Mouse (Mus musculus) embryonic fibroblast, embryonic 13.5 days (primary cell): Measurements from ENCODE around the gene Stradb. TPM values are rescaled to one million over a fixed set of nuclear protein-coding genes. Genes with fewer than 3 reads are reported as not detected.
"Not testable (repeated sequence)": the region's sequence is repeated elsewhere in the genome, so short reads cannot be mapped to it uniquely, and the experiment has no call there.

Experiments used
- H3K27ac ChIP-seq: 2 replicates; pipeline ENCODE4 v1.5.1; 2012; ENCODE audit warnings: low read length, control low read depth, inconsistent platforms; ENCODE audit not compliant: insufficient read depth
- H3K4me1 ChIP-seq: 2 replicates; pipeline ENCODE4 v1.6.1; 2011; ENCODE audit warnings: low read length; ENCODE audit not compliant: control insufficient read depth, insufficient read depth
- H3K4me3 ChIP-seq: 2 replicates; pipeline ENCODE4 v1.5.1; 2011; ENCODE audit warnings: mild to moderate bottlenecking, control low read depth, low read length; ENCODE audit not compliant: insufficient read depth
- CTCF ChIP-seq: IDR thresholded peaks from 2 replicates; pipeline ENCODE4 v1.5.1; 2011; ENCODE audit warnings: mild to moderate bottlenecking, control low read depth, low read length, moderate library complexity, borderline replicate concordance; ENCODE audit not compliant: insufficient read depth
- POLR2A ChIP-seq: IDR thresholded peaks from 2 replicates; pipeline ENCODE4 v1.6.1; 2011; ENCODE audit warnings: low read depth, mild to moderate bottlenecking, control low read depth, low read length, moderate library complexity
- polyA plus RNA-seq: library from polyadenylated mRNA; stranded (reverse); fragments of >200 nt; gene quantifications from 2 replicates; pipeline ENCODE4 v1.2.4, GENCODE M21; 2011; ENCODE audit warnings: low read depth; ENCODE audit not compliant: missing spikeins, insufficient read length

Stradb gene
- polyA plus RNA-seq, 1 experiment = 16.8 TPM

DNA sequence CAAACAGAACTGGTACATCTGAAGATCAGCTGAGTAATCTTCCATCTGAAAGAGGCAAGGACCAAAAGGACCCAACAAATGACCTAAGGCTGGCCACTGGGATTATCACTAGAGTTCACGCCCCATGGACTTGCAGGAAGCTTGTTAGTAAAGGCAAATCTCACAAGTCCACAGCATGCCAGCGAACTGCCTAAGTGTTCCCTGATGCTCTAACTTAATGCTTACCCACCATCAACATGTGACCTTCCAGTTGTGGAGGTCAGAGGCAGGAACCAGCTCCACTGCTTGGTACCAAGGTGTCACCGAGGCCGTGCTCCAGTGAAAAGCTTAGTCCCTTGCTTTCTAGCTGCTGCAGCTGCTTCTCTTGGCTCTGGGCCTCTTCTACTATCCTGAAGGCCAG lies 21.5 kb upstream of the Stradb start:
- H3K4me1 ChIP-seq = peaks cover 21% of the 10 kb centered on the region
- no peak for TF ChIP-seq POLR2A
- no peak for TF ChIP-seq CTCF
- H3K4me3 ChIP-seq = no peak overlapping the region
- peak overlapping the region; percentile 22; the same call in 1 of the 2 replicates for H3K27ac ChIP-seq

DNA sequence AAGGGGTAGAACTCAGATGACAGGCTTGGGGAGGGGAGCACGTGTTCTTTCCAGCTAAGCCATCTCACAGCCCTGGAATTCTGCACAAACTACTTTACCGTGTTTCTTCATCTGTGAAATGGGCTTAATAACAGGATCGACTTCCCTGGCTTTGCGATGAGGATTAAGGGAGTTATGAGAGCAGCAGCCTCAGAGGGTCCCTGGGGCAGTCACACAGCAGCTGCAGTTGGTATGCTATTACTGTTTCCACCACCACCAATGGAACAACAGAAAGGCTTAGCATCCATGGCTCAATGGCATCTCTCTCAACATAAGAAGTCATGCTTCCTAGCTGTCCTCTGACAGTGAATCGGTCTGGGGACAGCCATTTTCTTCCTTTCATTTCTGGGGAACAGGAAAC lies 20.8 kb upstream of the Stradb start:
- H3K4me1 ChIP-seq = peaks cover 21% of the 10 kb centered on the region
- H3K4me3 ChIP-seq = no peak overlapping the region
- TF ChIP-seq CTCF (no peak), POLR2A (no peak)
- peak overlapping the region; percentile 70 for H3K27ac ChIP-seq

DNA sequence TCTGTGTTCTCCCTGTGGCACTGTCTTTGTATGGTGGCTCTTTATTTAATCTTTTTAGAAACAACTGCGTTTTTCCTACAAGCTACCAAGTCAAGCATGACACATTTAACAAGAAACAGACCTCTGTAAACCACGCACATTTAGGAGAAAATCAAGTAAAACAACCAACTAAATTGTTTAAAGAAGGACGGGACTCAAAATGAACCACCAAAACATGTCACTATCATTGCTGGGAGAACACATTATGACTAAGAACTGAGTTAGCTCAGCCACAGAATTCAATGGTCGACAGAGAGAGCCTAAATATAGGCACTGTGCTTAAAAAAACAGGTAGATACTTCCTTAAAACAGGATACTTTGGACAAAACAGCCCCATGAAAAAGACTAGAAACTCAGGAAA lies 20.3 kb upstream of the Stradb start:
- Histone ChIP-seq H3K4me1 (peaks cover 21% of the 10 kb centered on the region), H3K4me3 (no peak overlapping the region), H3K27ac (peak overlapping the region; percentile 70)
- TF ChIP-seq CTCF (no peak), POLR2A (no peak)

DNA sequence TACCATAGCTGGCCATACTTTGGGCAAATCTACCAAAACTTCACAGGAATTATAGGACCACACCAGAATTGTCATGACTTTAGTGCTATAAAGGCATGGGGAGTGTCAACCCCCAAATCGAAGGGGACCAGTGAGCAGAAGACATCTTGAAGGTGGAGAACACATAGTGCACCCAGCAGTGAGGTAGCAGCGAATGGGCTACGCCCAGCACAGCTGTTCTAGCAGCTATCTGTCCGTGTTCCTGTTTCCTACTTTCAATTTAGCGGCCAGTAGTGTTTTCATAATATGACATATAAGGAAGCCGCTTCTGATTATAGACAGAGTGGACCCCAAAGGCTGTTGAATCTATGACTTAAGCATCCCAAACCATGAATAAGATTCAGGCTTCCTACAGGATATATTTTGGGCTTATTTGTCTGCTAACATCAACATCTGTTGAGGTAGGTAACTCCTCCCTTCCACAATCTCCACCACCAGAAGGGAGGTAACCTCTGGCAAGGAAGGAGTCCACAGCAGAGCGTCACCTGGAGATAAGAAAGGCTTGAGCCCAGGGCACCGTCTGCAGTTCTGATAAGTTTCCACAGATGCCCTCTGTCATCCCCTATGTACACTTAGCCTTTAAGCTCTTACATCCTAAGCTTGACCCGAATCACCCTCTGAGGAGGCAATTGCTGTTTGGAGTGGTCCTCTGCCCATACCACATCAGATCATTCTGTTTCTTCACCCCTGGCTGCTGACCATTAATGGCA lies 19.5 kb upstream of the Stradb start:
- TF ChIP-seq POLR2A = no peak
- TF ChIP-seq CTCF = no peak
- H3K4me1 ChIP-seq = peaks cover 21% of the 10 kb centered on the region
- H3K4me3 ChIP-seq = no peak overlapping the region
- H3K27ac ChIP-seq = peak overlapping the region; percentile 60; the same call in 1 of the 2 replicates

DNA sequence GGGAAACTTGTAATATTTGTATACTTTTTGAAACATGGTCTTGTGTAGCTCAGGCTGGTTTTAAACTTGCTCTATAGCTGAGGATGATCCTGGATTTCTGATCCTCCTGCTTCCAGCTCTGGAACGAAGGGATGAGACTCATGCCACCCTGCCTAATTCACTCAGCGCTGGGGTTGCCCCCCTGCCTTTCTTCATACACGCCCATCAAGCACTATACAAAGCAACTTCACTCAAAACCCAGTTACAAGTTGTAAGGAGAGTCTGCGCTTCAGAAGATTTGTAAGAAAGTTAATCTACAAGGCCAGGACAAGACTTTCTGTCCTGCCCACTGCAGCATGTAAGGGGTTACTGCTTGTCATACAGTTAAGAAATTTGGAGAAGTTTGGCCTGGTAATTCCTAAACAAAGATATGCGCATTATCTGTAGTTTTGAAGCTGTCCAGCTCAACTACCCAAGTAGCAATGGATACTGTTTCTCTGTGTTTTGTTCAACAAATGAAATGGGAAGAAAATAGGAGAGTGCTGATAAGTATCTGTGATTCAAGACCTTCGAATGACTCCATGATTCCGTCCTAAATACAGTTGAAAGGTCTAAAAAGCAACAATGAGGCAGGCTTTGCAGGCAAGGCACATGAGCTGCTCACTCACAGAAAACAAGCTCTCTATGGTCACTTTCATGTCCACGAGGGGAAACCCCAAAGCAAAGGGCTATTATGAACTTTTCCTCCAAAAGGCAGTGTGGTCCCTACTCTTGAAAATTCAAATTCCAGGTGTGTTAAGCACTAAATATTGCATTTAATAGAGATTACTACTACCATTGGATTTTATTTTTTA lies 18.5 kb upstream of the Stradb start:
- Histone ChIP-seq H3K4me1 (peaks cover 21% of the 10 kb centered on the region), H3K27ac (no peak overlapping the region), H3K4me3 (no peak overlapping the region)
- no peak for TF ChIP-seq POLR2A
- no peak for TF ChIP-seq CTCF

DNA sequence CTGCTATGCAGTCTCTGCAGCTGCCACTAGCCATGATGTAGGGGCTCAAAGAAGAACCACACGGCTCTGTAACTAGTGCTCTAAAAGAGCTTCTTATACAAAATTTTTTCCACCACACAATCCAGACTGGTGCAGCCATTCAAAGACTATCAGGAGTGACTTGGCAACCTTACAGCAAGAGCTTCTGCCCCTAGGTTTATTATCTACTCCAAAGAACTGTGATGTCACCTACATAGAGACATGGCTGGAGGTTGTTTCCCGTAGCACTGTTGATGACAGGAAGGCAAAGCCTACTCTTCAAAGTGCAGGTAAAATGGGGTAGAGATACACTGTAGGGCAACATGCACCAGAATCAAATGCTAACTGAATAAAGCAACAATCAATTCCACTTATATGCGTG lies 17.6 kb upstream of the Stradb start:
- H3K27ac ChIP-seq = no peak overlapping the region
- H3K4me1 ChIP-seq = peaks cover 18% of the 10 kb centered on the region
- TF ChIP-seq CTCF (no peak), POLR2A (no peak)

DNA sequence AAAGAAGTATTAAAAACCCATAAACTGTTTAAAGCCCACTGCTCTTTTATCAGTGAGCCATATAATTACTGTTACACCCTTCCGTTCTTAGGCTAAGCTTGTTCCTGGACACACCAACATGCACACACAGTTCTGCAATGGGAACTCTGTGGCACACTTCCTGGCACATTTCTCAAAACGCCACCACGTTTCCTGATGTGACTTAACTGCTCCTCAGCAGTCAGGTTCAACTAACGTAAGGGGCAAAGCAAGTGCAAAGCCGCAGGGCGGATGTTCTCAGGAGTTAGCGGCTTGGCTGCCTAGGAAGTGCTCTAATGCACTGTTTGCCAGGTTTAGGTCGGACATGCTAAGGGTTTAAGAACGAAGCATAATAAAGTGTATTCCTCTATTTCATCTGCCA lies 17.1 kb upstream of the Stradb start:
- peaks cover 18% of the 10 kb centered on the region for H3K4me1 ChIP-seq

More for the DNA sequence above, 17.6 kb upstream of the Stradb start:
- H3K4me3 ChIP-seq = no peak overlapping the region

DNA sequence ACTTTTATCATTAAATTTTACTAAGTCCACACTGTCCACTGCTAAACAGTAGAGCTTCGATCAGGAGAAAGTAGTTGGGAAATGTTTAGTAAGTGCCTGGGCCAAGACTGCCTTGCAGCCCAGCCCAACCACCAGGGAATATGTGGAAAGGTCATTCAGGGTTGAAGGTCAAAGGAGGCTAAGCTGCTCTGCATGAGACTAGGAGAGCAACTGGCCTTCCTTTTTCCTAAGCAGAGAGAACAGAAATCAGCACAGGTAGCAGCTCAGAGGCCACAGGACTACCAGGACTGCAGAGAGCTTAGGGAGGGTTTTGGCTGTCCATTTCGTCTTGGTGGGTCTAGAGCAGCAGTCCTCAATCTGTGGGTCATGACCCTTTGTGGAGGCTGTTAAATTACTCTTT lies 15.4 kb upstream of the Stradb start:
- H3K27ac ChIP-seq = no peak overlapping the region
- H3K4me1 ChIP-seq = peaks cover 18% of the 10 kb centered on the region
- no peak overlapping the region for H3K4me3 ChIP-seq
- no peak for TF ChIP-seq CTCF
- TF ChIP-seq POLR2A = no peak

More for the DNA sequence above, 17.1 kb upstream of the Stradb start:
- no peak overlapping the region for H3K27ac ChIP-seq
- no peak overlapping the region for H3K4me3 ChIP-seq
- no peak for TF ChIP-seq POLR2A
- no peak for TF ChIP-seq CTCF

DNA sequence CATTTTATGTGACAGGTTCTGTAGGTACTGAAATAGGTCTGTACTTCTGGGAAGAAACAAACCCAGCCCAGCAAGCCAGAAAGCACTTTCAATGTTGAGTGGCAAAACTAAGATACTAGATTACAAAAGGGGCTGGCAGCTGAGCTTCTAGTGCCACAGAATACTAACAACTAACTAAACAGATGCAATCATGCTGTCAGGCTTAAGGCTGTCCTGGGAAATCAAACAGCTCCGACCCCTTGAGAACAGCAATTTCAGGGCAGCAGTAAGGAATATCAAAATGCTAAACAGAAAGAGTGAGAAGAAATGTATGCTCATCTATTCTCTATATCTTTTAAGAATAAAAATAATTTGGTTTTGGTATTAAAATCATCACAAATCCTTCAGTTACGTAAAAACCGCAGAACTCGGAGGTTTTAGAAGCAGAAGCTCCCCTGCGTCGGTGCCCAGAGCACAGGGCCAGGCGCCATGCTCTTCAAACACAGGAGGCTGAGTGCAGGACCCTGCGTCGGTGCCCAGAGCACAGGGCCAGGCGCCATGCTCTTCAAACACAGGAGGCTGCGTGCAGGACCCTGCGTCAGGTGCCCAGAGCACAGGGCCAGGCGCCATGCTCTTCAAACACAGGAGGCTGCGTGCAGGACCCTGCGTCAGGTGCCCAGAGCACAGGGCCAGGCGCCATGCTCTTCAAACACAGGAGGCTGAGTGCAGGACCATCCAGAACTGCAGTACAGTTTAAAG lies 14.4 kb upstream of the Stradb start:
- not testable (repeated sequence) for H3K4me3 ChIP-seq, H3K27ac ChIP-seq
- H3K4me1 ChIP-seq = peaks cover 14% of the 10 kb centered on the region

DNA sequence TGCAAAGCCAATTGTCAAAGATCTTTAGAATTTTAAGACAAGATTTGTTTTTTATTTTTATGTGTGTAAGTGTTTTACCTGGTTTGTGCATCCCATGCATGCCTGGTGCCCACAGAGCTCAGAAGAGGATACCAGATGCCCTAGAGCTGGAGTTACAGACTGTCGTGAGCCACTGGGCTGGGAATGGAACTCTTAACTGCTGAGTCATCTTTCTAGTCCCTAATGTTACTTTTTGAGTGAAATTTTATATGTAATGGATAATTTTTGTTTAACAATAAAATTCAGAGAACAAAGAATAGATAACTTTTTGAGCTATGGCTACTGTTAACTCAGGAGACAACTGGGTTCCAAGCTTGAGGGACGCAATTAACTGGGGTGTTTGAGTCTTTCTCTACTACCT lies 13.6 kb upstream of the Stradb start:
- no peak overlapping the region; the same call in 1 of the 2 replicates for H3K27ac ChIP-seq
- H3K4me1 ChIP-seq = peaks cover 13% of the 10 kb centered on the region
- TF ChIP-seq CTCF (no peak), POLR2A (no peak)
- H3K4me3 ChIP-seq = no peak overlapping the region
